Mouse (Mus musculus) hematopoietic stem cell, adult 5-6 weeks (primary cell): ENCODE measurements around the gene Morc3. TPM values are rescaled to one million over a fixed set of nuclear protein-coding genes. Genes with fewer than 3 reads are reported as not detected.
A peak's percentile ranks its signal among the peaks of the same experiment; 100 is the strongest.
"Not testable (repeated sequence)": the region's sequence is repeated elsewhere in the genome, so short reads cannot be mapped to it uniquely, and the experiment has no call there.

Experiments
- ATAC-seq, 2 experiments: fragments of 125-278 bp in 1 of 2; replicated peaks in 1 of 2; 2 replicates each; pipeline ENCODE4 v1.8.0; 2016 to 2017; ENCODE audit warnings: inconsistent platforms in 2 of 2, mild to moderate bottlenecking in 2 of 2, moderate number of reproducible peaks in 2 of 2, low read depth in 1 of 2, moderate TSS enrichment in 1 of 2; ENCODE audit not compliant: low FRiP score in 2 of 2, poor library complexity in 2 of 2, severe bottlenecking in 2 of 2, insufficient read depth in 1 of 2, low TSS enrichment in 1 of 2
- total RNA-seq: library from RNA; stranded (forward); fragments of 172-1452, 232-1000 nt; gene quantifications from 2 replicates; pipeline ENCODE4 v1.2.3, GENCODE M21; 2017

Gene Morc3
- total RNA-seq, 1 experiment from 2014 or later = 204 TPM

DNA sequence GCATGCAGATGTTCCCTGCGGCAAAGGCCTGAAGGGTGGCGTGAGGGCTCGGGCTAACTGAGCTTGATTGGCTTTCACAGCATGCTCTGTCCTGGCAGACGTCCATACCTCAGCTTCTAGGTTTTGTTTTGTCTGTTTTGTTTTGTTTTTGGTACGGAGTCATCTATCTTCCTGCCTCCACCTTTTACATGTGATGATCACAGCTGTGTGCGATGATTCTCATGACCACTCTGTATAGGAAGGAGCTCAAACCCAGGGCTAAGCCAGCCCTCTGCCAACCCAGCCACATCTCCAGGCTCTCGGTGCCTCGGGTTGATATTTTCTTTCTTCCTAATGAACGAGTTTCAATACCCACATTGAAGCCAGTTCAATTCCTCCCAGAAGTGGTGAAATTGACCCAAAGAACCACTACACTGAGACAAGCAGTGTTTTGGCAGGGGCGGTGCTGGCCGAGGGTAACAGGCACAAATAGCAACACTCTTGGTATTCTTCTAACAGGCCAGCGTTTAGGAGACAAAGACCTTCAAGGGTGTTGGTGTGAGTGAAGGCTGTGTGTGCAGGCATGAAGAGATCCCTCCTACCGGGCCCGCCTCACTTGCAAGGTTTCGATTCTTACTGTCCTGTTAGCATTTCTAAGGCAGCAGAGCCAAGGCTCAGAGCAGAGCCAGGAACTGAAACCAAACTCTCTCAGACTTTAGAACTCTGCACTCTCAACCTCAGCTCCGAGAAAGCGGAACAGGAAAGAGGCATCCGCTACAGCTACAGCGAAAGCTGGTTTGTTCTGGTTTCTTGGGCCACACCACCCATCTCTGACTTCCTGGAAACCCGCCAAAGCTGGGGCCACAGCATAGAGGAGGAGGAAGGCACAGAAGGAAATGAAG lies 15.8 kb upstream of the Morc3 start:
- ATAC-seq = peak; percentile 91 to 93

DNA sequence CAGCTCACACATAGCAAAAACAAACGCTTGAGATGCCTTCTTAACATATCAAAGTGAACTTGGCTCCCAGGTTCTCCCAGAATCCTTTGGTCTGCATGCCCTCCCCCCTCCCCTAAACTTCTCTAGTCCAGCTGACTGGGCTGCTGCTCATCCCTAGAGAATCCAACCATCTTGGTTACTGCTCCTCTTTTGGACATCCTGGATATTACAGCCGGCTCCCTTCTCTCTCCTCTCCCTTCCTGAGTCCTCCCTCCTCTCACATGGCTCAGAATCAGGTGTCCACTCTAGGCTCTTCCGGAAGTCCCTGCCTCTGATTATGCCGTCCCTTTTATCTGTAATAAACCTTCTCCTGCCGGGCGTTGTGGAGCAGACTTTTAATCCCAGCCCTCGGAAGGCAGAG lies 15.1 kb upstream of the Morc3 start:
- no peak for ATAC-seq

DNA sequence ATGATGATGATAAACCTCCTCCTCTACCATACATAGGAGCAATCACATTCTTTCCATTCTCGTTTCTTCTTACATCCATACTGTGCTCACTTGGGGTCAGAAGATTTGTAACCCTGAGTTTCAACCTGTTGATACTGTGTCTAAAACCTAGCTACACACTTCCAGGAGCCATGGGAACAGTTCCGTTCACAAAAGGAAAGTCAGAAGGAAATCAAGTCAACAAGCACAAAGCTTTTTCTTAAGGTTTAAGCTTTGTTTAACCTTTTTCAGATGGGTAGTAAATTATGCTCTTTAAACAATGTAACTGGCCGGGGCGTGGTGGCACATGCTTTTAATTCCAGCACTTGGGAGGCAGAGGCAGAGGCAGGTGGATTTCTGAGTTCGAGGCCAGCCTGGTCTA lies 14.6 kb upstream of the Morc3 start:
- ATAC-seq = no peak

DNA sequence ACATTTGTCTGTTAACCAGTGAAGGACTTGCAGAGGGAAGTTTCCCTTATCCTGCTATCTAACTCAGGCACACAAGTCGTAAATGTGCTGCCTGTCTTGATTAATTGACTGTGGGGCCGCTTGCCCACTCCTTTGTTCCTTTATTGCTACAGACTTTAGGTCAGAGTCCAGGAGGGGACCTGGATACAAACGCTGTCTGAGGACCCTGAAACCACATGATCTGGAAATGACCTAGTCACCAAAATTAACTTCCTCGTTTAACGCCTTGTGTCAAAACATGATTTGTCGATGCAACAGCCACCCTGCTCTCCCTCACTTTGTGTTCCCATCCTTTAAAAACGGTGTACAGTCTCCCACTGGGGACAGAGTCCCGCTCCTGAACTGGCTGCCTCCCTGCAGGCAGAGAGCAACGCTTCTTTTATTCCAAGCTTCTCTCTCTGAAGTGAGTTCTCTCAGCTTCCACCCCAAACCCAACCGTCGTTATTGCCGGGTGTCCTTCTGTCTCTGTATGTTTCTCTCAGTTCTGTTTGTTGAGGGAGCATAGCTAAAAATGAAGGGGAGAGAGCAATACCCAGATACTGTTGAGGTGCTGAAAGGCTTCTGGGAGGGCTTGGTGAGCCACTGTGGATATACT lies 13.1 kb upstream of the Morc3 start:
- peak; percentile 37 to 44 for ATAC-seq

DNA sequence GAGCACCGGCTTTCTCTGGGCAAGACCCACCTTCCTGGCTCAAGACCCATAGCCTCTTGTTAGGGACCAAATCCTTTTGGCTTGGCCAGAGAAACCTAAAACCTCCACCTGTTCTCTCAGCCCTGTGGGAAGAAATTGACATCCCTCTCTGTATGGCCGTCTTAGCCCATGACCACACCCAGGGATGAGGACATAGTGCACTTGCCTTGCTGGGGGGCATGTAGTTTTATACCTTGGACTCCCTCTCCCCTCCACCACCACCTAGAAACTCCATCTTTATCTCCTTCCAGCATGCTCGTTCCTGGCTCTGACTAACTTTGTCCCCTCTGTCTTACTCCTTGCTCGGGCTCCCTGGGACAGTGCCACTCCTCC lies 12.6 kb upstream of the Morc3 start:
- ATAC-seq = no peak

DNA sequence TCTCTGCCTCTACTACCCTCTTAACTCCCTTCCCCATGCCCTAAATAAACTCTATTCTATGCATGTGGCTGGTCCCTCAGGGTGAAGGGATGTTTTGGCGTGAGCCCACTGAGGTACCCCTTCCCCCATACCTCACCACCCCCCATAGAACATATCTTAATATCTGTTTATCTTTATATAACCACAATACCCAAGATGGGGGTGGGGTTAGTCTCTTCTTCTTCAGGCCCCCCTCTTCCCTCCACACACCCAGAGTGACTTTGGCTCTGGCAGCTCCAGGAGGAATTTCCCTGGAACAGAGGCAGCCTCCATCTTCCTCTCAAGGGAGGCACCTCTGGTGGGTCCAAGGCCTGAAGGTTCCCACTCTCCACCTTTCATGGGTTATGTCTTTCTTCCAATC lies 11.9 kb upstream of the Morc3 start:
- ATAC-seq = no peak

DNA sequence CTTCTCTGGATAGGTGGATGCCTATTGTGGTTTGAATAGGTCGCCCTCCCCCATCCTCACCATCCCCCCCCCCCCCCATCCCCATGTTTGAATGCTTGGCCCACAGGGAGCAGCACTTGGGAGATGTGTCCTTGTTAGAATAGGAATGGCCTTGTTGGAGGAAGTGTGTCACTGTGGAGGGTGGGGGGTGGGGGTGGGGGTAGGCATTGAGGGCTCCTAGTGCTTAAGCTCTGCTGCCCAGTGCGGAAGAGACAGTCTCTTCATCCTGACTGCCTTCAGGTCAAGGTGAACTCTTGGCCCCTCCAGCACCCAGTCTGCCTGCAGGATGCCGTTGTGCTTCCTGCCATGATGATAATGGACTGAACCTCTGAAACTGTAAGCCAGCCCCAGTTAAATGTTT lies 10.2 kb upstream of the Morc3 start:
- ATAC-seq = no peak

DNA sequence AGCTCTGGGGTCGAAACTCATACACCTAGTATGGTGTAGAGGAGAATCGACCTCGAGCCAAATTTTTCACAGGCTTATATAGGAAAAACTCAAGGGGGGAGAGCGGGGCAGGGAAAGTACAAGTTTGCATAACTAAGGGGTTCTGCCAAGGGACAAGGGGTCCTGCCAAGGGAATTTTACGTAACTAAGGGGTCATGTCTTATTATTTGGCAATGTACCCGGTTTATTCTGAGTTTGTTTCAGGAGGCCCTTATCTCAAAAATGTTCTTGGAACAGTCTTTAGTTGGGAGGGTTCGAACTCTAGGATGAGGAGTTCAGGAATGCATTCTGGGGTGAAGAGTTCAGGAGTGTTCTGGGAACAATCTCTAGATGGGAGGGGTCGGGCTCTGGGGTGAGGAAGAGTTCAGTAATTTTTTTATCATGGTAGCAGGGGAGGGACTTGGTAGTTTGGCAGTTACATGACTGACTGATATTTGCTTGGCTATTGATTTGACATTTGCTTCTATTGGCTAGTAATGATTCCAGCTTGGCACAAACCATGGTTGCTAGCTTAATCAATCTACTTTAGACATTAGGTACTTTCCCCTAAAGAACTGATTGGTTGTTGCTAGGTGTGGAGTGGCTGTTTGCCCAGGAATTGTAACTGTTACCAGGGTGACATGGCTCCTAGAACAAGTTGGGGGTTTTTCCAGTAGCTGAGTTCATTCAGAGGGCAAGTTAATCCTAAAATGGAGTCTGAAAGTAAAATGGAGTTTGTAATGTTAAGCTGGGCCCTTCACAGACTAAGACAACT lies 9.3 kb upstream of the Morc3 start:
- not testable (repeated sequence) for ATAC-seq

DNA sequence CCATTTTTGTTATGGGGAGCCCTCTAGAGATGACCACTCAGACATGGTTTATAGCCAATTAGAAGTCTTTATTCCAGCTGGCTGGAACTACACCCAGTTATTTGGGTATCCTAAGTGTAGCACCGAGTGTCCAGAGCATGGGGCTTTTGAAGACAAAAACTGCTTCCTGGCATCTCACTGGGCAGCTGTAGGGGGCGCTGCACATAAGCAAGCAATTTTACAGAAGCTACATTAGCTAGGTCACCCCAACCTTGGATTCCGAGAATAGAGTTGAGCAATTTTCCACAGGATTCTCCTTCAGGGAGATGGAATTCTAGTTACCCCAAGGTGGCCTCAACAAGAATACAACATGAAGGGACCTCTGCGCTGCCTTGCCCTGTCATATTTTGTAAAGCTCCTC lies 7.1 kb upstream of the Morc3 start:
- no peak for ATAC-seq

DNA sequence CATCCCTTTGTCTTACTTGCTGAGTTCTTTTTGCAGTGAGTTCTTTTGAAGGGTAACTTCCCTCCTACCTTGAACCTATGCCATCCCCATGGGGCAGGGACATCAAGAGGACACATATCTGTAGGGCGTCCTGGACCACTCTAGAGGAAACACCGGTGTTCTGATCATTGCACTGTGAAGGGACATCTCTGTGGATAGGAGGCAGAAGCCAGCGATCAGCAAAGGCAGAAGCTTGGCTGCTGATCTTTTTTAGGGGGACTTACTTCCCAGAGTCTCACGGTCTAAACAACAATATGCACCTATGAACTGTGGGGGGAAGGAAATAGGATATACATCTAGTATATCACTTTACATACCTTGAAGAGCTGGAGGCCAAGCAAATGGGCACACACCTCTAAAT lies 6.5 kb upstream of the Morc3 start:
- ATAC-seq = no peak

DNA sequence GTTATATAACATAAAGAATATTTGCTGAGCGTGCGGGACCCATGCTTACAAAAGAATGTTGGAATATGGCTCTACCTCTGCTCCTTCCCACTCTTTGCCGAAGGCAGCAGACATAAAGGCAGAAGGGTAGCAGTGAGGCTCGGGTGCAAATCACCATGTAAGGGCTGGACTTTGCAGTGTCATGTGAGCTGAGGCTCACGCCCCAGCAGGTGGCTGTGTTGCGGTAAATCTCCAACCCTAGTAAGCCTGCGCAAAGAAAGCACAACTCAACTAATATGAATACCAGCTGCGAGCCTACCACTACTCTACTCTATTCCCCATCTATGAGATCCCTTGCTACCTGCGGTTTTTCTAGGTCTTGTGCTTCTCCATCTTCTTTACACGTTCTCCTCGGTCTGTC lies 5.9 kb upstream of the Morc3 start:
- no peak for ATAC-seq

DNA sequence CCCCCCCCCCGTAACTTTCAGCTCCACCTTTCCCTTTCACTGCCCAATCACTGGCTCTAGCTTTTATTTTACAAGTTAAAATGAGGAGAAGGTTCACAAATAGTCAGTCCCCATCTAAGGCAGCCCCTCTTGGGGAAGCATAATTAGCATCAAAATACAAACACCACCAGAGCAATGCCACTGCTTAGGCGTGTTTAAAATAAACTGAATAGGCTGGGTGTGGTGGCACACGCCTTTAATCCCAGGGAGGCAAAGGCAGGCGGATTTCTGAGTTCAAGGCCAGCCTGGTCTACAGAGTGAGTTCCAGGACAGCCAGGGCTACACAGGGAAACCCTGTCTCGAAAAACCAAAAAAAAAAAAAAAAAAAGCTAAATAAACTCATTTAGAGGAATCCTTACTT lies 5.4 kb upstream of the Morc3 start:
- ATAC-seq = not testable (repeated sequence)

DNA sequence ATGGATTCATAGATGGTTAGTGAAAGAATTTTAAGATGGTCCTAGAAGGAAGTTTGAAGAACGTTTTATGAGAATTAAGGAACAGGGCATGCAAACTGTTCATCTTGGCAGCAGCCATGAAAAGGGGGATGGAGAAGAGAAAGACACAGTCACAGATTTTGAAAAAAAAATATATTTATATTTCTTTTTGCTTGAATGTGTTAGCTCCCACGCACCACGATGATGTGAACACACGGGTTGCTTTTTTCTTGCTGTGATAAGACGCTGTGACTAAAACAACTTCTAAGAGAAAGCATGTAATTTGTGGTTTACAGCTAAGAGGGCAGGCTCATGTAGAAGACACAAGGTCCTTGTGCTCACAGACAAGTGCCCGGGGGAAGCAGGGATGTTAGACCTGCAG lies 5.0 kb upstream of the Morc3 start:
- ATAC-seq = no peak

DNA sequence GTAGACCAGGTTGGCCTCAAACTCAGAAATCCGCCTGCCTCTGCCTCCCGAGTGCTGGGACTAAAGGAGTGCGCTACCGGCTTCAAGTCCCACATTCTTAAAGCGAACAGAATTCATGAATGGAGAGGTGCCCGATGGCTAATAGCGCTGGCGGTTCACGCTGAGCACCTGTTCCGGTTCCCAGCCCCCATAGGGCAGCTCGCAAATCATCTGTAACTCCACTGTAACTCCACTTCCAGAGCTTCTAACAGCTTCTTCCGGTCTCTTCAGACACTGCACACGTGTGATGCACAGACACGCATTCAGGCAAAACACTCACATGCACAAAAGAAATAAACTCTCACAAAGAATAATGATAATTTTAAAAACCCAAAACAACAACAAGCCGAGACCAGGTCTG lies 2.4 kb upstream of the Morc3 start:
- no peak for ATAC-seq

DNA sequence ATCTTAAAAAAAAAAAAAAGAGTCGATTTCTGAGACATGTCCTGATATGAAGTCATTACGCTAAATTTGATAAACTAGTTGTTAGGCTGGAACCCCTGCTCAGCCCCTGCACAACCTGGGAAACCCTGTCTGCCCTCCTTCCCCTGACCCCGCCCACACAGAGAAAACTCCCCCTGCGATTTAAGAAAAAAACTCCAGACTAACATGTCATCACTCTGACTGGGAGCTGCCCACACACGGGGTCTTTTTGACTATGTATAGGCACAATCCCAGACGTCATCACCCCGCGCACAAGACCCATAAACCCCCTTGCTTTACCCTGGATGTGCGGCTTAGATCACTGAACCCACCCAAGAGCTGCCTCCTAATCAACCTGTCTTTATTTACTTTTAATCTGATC lies 1.9 kb upstream of the Morc3 start:
- no peak for ATAC-seq

DNA sequence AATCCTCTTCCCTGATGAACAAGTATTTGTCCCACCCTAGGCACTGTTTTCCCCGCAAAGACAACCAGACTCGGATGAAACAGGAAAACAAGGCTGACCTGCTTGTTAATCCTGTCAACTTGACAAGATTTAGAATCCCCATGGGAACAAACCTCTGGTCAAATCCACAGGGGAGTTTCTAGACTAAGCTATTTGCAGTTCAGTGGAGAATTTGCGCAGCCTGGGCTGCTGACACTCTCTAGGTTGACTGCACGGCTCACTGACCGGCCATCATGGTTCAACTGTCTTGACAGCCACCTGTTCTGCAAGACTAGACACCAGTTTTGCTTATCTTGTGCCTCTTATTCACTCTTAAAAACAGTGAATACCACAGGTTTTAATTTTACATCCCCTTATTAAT lies 1.0 kb upstream of the Morc3 start:
- ATAC-seq = no peak

DNA sequence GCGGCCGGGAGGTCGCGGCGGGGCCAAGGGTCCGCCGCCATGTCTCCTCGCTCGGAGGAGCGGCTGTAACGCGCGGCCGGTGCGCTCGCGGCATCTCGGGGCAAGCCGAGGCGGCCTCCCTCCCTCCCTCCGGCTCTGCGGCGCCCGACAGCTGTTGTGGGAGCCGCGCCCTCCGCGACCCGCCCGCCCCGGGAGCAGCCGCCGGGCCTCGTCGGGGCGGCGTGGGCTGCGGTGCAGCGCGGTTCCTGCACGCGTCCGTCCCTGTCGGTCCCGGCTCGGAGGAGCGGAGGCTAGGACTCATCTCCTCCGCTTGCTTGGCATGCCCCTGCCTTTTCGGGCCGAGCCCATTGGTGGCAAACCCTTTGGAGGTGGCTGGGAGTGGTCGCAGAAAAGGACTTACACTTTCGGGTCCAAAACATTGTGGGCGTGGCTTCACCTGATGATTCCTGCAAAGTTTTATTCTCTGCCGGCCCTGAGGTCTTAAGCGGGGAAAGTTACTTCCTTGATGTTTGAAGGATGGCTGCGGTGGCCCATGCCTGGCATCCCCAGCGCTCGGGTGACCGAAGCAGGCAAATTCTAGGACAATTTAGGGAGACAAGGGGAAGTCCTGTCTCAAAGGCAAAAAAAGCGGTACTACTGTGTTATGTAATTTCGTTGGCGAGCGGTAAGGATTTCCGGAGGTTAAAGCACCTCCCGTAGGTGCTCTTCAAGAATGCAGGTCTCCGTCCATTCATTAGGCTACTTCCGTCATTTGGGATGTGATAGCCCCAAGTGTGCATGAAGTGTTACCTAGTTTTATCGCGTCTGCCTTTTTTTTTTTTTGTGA lies 743 bp downstream of the Morc3 start:
- ATAC-seq = peak; percentile 53 to 65
